Mouse (Mus musculus) bone marrow macrophage, adult 2 months (primary cell): Measurements from ENCODE around the gene Alg5.

Experiments used
- CTCF ChIP-seq: IDR thresholded peaks from 2 replicates; pipeline ENCODE4 v1.5.1; 2012; ENCODE audit warnings: low read depth, mild to moderate bottlenecking, low read length, moderate library complexity
- POLR2A ChIP-seq: IDR thresholded peaks from 2 replicates; pipeline ENCODE4 v1.6.1; 2012; ENCODE audit warnings: mild to moderate bottlenecking, low read depth, low read length, borderline replicate concordance

DNA sequence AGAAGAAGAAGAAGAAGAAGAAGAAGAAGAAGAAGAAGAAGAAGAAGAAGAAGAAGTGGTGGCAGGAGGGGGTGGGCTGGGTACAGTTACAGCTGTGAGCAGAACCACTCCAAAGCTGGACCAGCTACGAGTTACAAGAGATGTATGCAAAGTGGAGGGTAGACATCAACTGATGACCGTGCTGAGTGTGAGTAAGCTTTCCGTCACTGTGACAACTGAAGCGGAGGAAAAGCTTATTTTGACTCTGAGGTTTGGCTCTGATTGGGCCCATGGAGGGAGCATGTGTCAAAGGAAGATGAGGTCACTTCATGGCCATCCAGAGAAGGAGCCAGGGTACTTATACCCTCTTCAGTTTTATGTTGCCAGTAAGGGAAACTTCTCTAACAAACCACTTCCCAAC, 18.1 kb downstream of the Alg5 start:
- TF ChIP-seq POLR2A (no peak), CTCF (no peak)
